Mouse (Mus musculus): Measurements from ENCODE around the gene Gm136.
"Not testable (repeated sequence)": the region's sequence is repeated elsewhere in the genome, so short reads cannot be mapped to it uniquely, and the experiment has no call there.

Gene Gm136

GRCm38 (mm10) chr4:34756163-34756562, at the start of gene Gm136:
Gene Gm136, minus strand, starts transcription at chr4:34756263.
- DNase-seq (ENCODE audit: extremely low spot score, low read depth, low spot score) = no peak

GRCm38 (mm10) chr4:34801166-34802034, 45.3 kb upstream of the Gm136 start:
- no peak for DNase-seq (ENCODE audit: extremely low spot score, low read depth, low spot score)

- no peak for DNase-seq (ENCODE audit: extremely low spot score, low read depth, low spot score)
Observed at GRCm38 (mm10) chr4:34798005-34798404, 41.9 kb upstream of the Gm136 start.

- DNase-seq (ENCODE audit: extremely low spot score, low read depth, low spot score) = no peak
Observed at GRCm38 (mm10) chr4:34797294-34797983, 41.4 kb upstream of the Gm136 start.

GRCm38 (mm10) chr4:34796294-34796693, 40.2 kb upstream of the Gm136 start:
- DNase-seq (ENCODE audit: extremely low spot score, low read depth, low spot score) = no peak

GRCm38 (mm10) chr4:34786476-34786875, 30.4 kb upstream of the Gm136 start:
- DNase-seq (ENCODE audit: extremely low spot score, low read depth, low spot score) = no peak

GRCm38 (mm10) chr4:34785646-34786045, 29.6 kb upstream of the Gm136 start:
- no peak for DNase-seq (ENCODE audit: extremely low spot score, low read depth, low spot score)

- DNase-seq (ENCODE audit: extremely low spot score, low read depth, low spot score) = no peak
Observed at GRCm38 (mm10) chr4:34784865-34785264, 28.8 kb upstream of the Gm136 start.

GRCm38 (mm10) chr4:34782730-34783129, 26.7 kb upstream of the Gm136 start:
- DNase-seq (ENCODE audit: extremely low spot score, low read depth, low spot score) = no peak

GRCm38 (mm10) chr4:34777677-34778527, 21.8 kb upstream of the Gm136 start, which contains the start of gene Smim8:
Gene Smim8, minus strand, starts transcription at chr4:34778423.
- peak; percentile 52 for DNase-seq (ENCODE audit: extremely low spot score, low read depth, low spot score)

GRCm38 (mm10) chr4:34771652-34772371, 15.7 kb upstream of the Gm136 start:
- DNase-seq (ENCODE audit: extremely low spot score, low read depth, low spot score) = peak; percentile 88

GRCm38 (mm10) chr4:34749236-34749635, 6.8 kb downstream of the Gm136 start:
- no peak for DNase-seq (ENCODE audit: extremely low spot score, low read depth, low spot score)

GRCm38 (mm10) chr4:34734461-34734860, 21.6 kb downstream of the Gm136 start:
- no peak for DNase-seq (ENCODE audit: extremely low spot score, low read depth, low spot score)

- DNase-seq (ENCODE audit: extremely low spot score, low read depth, low spot score) = not testable (repeated sequence)
Observed at GRCm38 (mm10) chr4:34733415-34733814, 22.6 kb downstream of the Gm136 start.

- peak; percentile 39 for DNase-seq (ENCODE audit: extremely low spot score, low read depth, low spot score)
Observed at GRCm38 (mm10) chr4:34729851-34730341, 26.2 kb downstream of the Gm136 start, which contains the start of gene Cfap206. Gene Cfap206, minus strand, starts transcription at chr4:34730206.

- not testable (repeated sequence) for DNase-seq (ENCODE audit: extremely low spot score, low read depth, low spot score)
Observed at GRCm38 (mm10) chr4:34725710-34726109, 30.4 kb downstream of the Gm136 start.

GRCm38 (mm10) chr4:34724306-34724705, 31.8 kb downstream of the Gm136 start:
- DNase-seq (ENCODE audit: extremely low spot score, low read depth, low spot score) = no peak

- DNase-seq (ENCODE audit: extremely low spot score, low read depth, low spot score) = no peak
Observed at GRCm38 (mm10) chr4:34723186-34723585, 32.9 kb downstream of the Gm136 start.

GRCm38 (mm10) chr4:34720127-34720895, 35.8 kb downstream of the Gm136 start:
- no peak for DNase-seq (ENCODE audit: extremely low spot score, low read depth, low spot score)

Data from hindlimb bud, embryonic 11.5 days (tissue).